25 mouse cellular contexts compared by ENCODE assay signal in the genomic region with DNA sequence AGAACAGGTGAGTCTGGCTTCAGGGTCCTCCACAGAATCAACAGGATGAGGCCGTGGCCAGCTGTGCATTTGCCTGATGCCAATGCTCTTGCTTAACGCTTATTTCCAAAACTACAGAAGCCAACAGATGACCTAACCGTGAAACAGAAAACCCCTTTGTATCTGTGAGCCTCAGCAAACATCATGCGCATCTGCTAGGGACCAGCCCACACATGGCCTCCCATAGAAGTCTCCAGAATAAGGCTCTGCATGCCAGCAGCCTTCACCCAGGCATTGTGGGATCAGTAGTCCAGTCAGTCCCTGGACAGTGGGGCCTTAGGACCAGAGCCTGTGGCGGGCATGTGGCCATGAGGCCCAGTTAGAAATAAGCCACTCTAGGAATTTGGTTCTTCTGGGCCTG. TPM values are rescaled to one million over a fixed set of nuclear protein-coding genes. Genes with fewer than 3 reads are reported as not detected.
DNase-seq lines count a peak whose midpoint lies in the region; ATAC-seq and TF ChIP-seq lines count a peak whose summit lies in the region.
"Had no signal": no experiment of that assay in that cellular context is flagged by ENCODE, and none has a peak within 500 bp of the region (broad histone marks: within the 10 kb centered on the region; RNA-seq: fewer than 3 reads in every experiment).

No protein-coding gene starts in this region.

- TF ChIP-seq CTCF in left cerebral cortex, adult 2 months (IDR thresholded peaks at IDR 0.05): no peak

- no peak for ATAC-seq in stomach, embryonic 16.5 days (ENCODE audit: insufficient read depth, low FRiP score)
- ATAC-seq: CD4-positive, CD25-positive, alpha-beta regulatory T cell, adult 4 months; intestine, embryonic 15.5 days; midbrain, embryonic 15.5 days had no signal

- H3K27ac ChIP-seq in left cerebral cortex, adult 2 months: no peak overlapping the region
- H3K27ac ChIP-seq in stomach, embryonic 16.5 days (ENCODE audit: low read length): peak overlapping the region; percentile 92
- H3K27ac ChIP-seq: embryonic facial prominence, embryonic 12.5 days; forebrain, embryonic 10.5 days; hindbrain, embryonic 12.5 days; intestine, embryonic 15.5 days; midbrain, embryonic 15.5 days had no signal

- peak overlapping the region; percentile 48 for H3K9ac ChIP-seq in stomach, embryonic 16.5 days (ENCODE audit: low read length)
- H3K9ac ChIP-seq: embryonic facial prominence, embryonic 12.5 days; hindbrain, embryonic 12.5 days; intestine, embryonic 15.5 days; midbrain, embryonic 15.5 days had no signal

- H3K4me2 ChIP-seq in stomach, embryonic 16.5 days (ENCODE audit: low read depth, low read length): 0 out of 2 replicates have a peak overlapping the region, but pooled peaks have one; percentile 12
- H3K4me2 ChIP-seq: embryonic facial prominence, embryonic 12.5 days; hindbrain, embryonic 12.5 days; intestine, embryonic 15.5 days; liver, embryonic 11.5 days; midbrain, embryonic 15.5 days had no signal

- H3K9me3 ChIP-seq in stomach, embryonic 16.5 days (replicated peaks; ENCODE audit: control insufficient read depth, low read length): no peaks in the 10 kb centered on the region
- H3K9me3 ChIP-seq: embryonic facial prominence, embryonic 12.5 days; forebrain, embryonic 10.5 days; hindbrain, embryonic 12.5 days; intestine, embryonic 15.5 days; midbrain, embryonic 15.5 days had no signal

- H3K27me3 ChIP-seq in stomach, embryonic 16.5 days (ENCODE audit: control insufficient read depth, insufficient read depth, low read length): no peaks in the 10 kb centered on the region
- H3K27me3 ChIP-seq: embryonic facial prominence, embryonic 12.5 days; hindbrain, embryonic 12.5 days; intestine, embryonic 15.5 days; midbrain, embryonic 15.5 days had no signal

- intact Hi-C loops in gastrocnemius, postnatal 14 days (cut with DNase I; ENCODE audit: low total_unique reads): no loop called here
- intact Hi-C loops in left cerebral cortex, adult 2 months (cut with DNase I): no loop called here

- DNase-seq in cerebellum, adult 11-12 months: peak; percentile 13
- DNase-seq in cerebellum, postnatal 25 days: no peak
- peak; percentile 36 for DNase-seq in gastrocnemius, postnatal 14 days
- DNase-seq in gastrocnemius, adult 8-10 months (ENCODE audit: low spot score in 2 of 2): no peak
- DNase-seq in left cerebral cortex, adult 9 months (ENCODE audit: low spot score in 2 of 2): peak; percentile 50 to 51
- no peak for DNase-seq in left cerebral cortex, adult 2 months (ENCODE audit: extremely low spot score in 1 of 2, low spot score in 2 of 2)
- DNase-seq in lung, postnatal 4 days: no peak
- DNase-seq: kidney, postnatal 4 days; lung, adult 2 months; lung, postnatal 36 days; retina, postnatal 1 day; spleen, adult 18-20 months had no signal

- no peak overlapping the region for H3K4me3 ChIP-seq in left cerebral cortex, adult 2 months
- H3K4me3 ChIP-seq in stomach, embryonic 16.5 days (replicated peaks; ENCODE audit: low read length): no peak overlapping the region
- H3K4me3 ChIP-seq: embryonic facial prominence, embryonic 12.5 days; forebrain, embryonic 10.5 days; hindbrain, embryonic 12.5 days; intestine, embryonic 15.5 days; midbrain, embryonic 15.5 days had no signal

- 74% methylated on average over 5 of the region's 5 CpGs for WGBS in stomach, embryonic 16.5 days

- H3K4me1 ChIP-seq in stomach, embryonic 16.5 days (ENCODE audit: control insufficient read depth, insufficient read depth, low read length): peaks cover 7% of the 10 kb centered on the region; the same call in 1 of the 2 replicates
- H3K4me1 ChIP-seq: embryonic facial prominence, embryonic 12.5 days; forebrain, embryonic 10.5 days; intestine, embryonic 15.5 days; midbrain, embryonic 15.5 days had no signal

- no peaks in the 10 kb centered on the region for H3K36me3 ChIP-seq in stomach, embryonic 16.5 days (ENCODE audit: control insufficient read depth, insufficient read depth, low read length)
- H3K36me3 ChIP-seq: embryonic facial prominence, embryonic 12.5 days; forebrain, embryonic 10.5 days; hindbrain, embryonic 12.5 days; intestine, embryonic 15.5 days; midbrain, embryonic 15.5 days had no signal

RNA-seq across cellular contexts. Expression of a gene that starts 0.4 kb away (rescaled TPM):
- total RNA-seq in gastrocnemius, postnatal 14 days (2021): not detected
- not detected for total RNA-seq in gastrocnemius, adult 8-10 months (2022)
- total RNA-seq in left cerebral cortex, adult 2 months (2021): not detected
- polyA plus RNA-seq in stomach, embryonic 16.5 days (2015; fragmentation: Nextera tagmentation; extraction: Ambion mirVana): 42.0 and 64.4 TPM in 2 replicates
- total RNA-seq: common myeloid progenitor, adult 5-6 weeks; heart, postnatal 10 days; left cerebral cortex, postnatal 36 days; MEL had no signal
- polyA plus RNA-seq: CD4-positive, CD25-positive, alpha-beta regulatory T cell, adult 4 months; testis, adult 2 months had no signal

Comparison
In these comparisons a context has a peak if more than half of its experiments do, and no peak if none do; other contexts are left out.
1. DNase-seq: peak in cerebellum, adult 11-12 months (single experiment), gastrocnemius, postnatal 14 days (single experiment) and left cerebral cortex, adult 9 months (2 of 2); none in cerebellum, postnatal 25 days (0 of 2), gastrocnemius, adult 8-10 months (0 of 2), left cerebral cortex, adult 2 months (0 of 2) and lung, postnatal 4 days (0 of 2).